Mouse (Mus musculus) C2C12 (cell line): ENCODE measurements around the gene Ntrk2.

Experiments
- CTCF ChIP-seq: IDR thresholded peaks from one replicate; pipeline ENCODE4 v1.5.1; 2011; ENCODE audit not compliant: control insufficient read depth, insufficient read depth, insufficient read length
- USF1 ChIP-seq: IDR thresholded peaks from one replicate; pipeline ENCODE4 v1.6.1; 2011; ENCODE audit warnings: low read depth, mild to moderate bottlenecking, control low read depth, moderate library complexity

GRCm38 (mm10) chr13:59177003-59177402, 370.6 kb downstream of the Ntrk2 start:
- TF ChIP-seq CTCF: no peak
- TF ChIP-seq USF1: no peak
